Mouse (Mus musculus) heart, embryonic 14.5 days (tissue): ENCODE results near the gene Kctd15. TPM values are rescaled to one million over a fixed set of nuclear protein-coding genes. Genes with fewer than 3 reads are reported as not detected.

ENCODE experiments used
- polyA plus RNA-seq: library from polyadenylated mRNA; unstranded; fragments of >200 nt; fragmentation: Nextera tagmentation; extraction: Ambion mirVana; gene quantifications from 2 replicates; pipeline ENCODE4 v1.2.1, GENCODE M21; 2014

The Kctd15 gene
- polyA plus RNA-seq, 1 experiment from 2014 or later, result 1.7 TPM

Other genes starting within 250 kb of the Kctd15 start
- 0.49 and 0.67 TPM in 2 replicates for gene Chst8, start 156.0 kb upstream of the Kctd15 start, polyA plus RNA-seq